Mouse (Mus musculus) limb, embryonic 13.5 days (tissue): ENCODE measurements around the gene Dmrt1. TPM values are rescaled to one million over a fixed set of nuclear protein-coding genes. Genes with fewer than 3 reads are reported as not detected.

Experiments used
- ATAC-seq: fragments of 200-750 bp; cut with Nextera tagmentation; 2 replicates; pipeline ENCODE4 v1.8.0; 2017; ENCODE audit warnings: low read depth, moderate number of reproducible peaks, moderate TSS enrichment; ENCODE audit not compliant: low FRiP score
- H3K27ac ChIP-seq: fragments of 300-500 bp; sonication (generic); 2 replicates; pipeline ENCODE4 v1.5.1; 2015; ENCODE audit warnings: inconsistent platforms, mild to moderate bottlenecking, moderate library complexity
- H3K27me3 ChIP-seq: fragments of 300-500 bp; sonication (generic); 2 replicates; pipeline ENCODE4 v1.6.1; 2015; ENCODE audit warnings: mild to moderate bottlenecking, inconsistent platforms
- H3K36me3 ChIP-seq: fragments of 300-500 bp; sonication (generic); 2 replicates; pipeline ENCODE4 v1.6.1; 2015; ENCODE audit warnings: inconsistent platforms, mild to moderate bottlenecking, moderate library complexity
- H3K4me1 ChIP-seq: fragments of 300-500 bp; sonication (generic); 2 replicates; pipeline ENCODE4 v1.6.1; 2015; ENCODE audit warnings: inconsistent platforms
- H3K4me2 ChIP-seq: fragments of 300-500 bp; sonication (generic); replicated peaks from 2 replicates; pipeline ENCODE4 v1.6.1; 2015; ENCODE audit warnings: inconsistent platforms, mild to moderate bottlenecking, moderate library complexity
- H3K4me3 ChIP-seq: fragments of 300-500 bp; sonication (generic); 2 replicates; pipeline ENCODE4 v1.5.1; 2015; ENCODE audit warnings: moderate library complexity, mild to moderate bottlenecking, inconsistent platforms
- H3K9ac ChIP-seq: fragments of 300-500 bp; sonication (generic); 2 replicates; pipeline ENCODE4 v1.6.1; 2015; ENCODE audit warnings: mild to moderate bottlenecking, inconsistent platforms
- H3K9me3 ChIP-seq: fragments of 300-500 bp; sonication (generic); 2 replicates; pipeline ENCODE4 v1.6.1; 2016; ENCODE audit warnings: inconsistent platforms
- WGBS: fragments of 180-500 bp; shearing (Covaris S2); methylation state at CpG from one replicate; pipeline ENCODE4 v1.1.7; 2015; 5-methylcytosine and 5-hydroxymethylcytosine counted together
- polyA plus RNA-seq: library from polyadenylated mRNA; unstranded; fragments of >200 nt; fragmentation: Nextera tagmentation; extraction: Ambion mirVana; gene quantifications from 2 replicates; pipeline ENCODE4 v1.2.1, GENCODE M21; 2015

Dmrt1 gene
- polyA plus RNA-seq, 1 experiment from 2014 or later, result 0.11 TPM

DNA sequence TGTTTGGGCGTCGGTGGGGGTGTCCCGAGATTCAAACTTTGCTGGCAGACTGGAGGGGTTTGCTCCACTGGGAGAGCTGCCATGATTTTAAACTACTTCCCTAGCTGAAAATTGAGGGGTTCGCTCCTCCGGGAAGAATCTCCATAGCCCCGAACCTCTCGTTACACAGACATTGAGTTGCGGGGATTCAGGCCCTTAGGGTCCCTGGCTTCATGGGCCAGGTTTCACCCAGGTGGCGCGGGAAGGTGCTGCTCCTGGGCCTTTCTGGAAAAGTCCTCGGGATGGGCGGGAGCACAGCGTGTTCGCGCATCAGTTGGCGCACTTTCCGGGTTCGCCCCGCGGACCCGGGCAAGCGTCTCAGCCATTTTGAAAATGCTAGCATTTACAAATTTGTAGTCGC is 1.2 kb downstream of the Dmrt1 start:
- ATAC-seq, result no peak
- Histone ChIP-seq H3K4me1 (peaks cover 15% of the 10 kb centered on the region), H3K36me3 (no peaks in the 10 kb centered on the region), H3K4me2 (peak overlapping the region; percentile 67), H3K9me3 (no peaks in the 10 kb centered on the region), H3K27ac (no peak overlapping the region), H3K4me3 (peak overlapping the region; percentile 43), H3K9ac (no peak overlapping the region), H3K27me3 (peaks cover 84% of the 10 kb centered on the region)
- 2% methylated on average over 23 of the region's 23 CpGs for whole genome bisulfite sequencing

DNA sequence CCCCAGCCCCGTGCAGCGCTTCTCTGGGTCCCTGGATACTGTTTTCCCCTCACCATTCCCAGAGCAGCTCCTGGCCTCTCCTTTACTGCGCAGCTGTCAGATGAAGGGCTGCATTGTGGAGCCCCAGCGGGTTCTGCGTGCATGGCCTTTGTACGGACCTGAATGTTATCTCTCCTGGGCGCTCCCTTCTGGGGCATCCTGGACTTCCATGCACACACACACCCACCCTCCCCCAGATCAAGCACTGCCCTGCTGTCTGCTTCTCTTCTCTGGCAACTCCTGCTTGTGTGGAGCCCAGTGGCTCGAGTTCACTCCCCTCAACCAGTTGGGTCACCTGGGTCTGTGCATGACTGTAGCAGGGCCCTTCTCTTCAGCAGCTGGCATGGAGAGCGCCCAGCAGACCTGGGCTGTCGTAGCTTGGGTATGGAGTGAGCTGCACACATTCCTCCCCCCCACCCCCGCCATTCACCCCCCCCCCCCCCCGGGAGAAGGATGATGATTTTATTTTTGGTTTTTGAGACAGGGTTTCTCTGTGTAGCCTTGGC is 9.6 kb downstream of the Dmrt1 start:
- ATAC-seq, result no peak
- 41% methylated on average over 12 of the region's 12 CpGs for WGBS
- Histone ChIP-seq H3K4me2 (no peak overlapping the region), H3K9me3 (no peaks in the 10 kb centered on the region), H3K36me3 (no peaks in the 10 kb centered on the region), H3K9ac (no peak overlapping the region), H3K4me3 (no peak overlapping the region), H3K27ac (no peak overlapping the region), H3K4me1 (no peaks in the 10 kb centered on the region), H3K27me3 (peaks cover 30% of the 10 kb centered on the region)

DNA sequence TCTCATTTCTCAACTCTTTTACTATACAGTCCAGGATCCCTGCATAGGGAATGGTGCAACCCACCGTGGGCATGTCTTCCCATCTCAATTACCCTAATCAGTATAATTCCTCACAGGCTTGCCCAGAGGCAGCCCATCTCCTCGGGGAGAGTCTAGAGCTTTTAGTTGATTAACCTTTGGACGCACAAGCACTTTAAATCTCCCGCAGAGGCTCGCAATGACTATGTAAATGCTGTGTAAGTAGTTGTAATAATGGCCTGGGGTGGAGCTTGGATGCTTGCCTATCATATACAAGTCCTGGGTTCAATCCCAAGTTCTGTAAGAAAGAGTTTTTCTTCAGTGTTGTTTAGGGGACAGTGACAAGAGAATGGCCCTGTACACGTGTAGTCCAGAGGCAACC is 18.7 kb downstream of the Dmrt1 start:
- Histone ChIP-seq H3K9ac (no peak overlapping the region), H3K27me3 (no peaks in the 10 kb centered on the region), H3K4me1 (peaks cover 27% of the 10 kb centered on the region), H3K36me3 (no peaks in the 10 kb centered on the region), H3K9me3 (no peaks in the 10 kb centered on the region), H3K27ac (no peak overlapping the region), H3K4me2 (no peak overlapping the region), H3K4me3 (no peak overlapping the region)
- WGBS, result 71% methylated on average over 6 of the region's 6 CpGs
- no peak for ATAC-seq

DNA sequence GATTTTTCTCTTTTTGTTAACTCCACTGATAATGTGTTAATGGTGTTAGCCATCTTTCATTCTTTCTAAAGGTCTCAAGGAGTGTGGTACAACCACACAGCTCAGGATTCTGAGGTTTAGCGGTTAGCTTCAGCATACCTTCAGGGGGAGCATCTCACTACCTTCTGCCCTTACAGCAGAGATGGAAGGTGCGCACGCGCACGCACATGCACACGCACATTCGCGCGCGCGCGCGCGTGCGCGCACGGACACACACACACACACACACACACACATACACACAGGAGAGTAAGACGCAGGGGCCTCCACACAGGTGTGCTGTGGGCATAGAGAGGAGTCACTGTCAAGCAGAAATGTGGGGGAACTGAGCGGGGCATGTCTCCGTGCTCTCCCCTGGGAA is 20.3 kb downstream of the Dmrt1 start:
- 95% methylated on average over 20 of the region's 20 CpGs for WGBS

GRCm38 (mm10) chr19:25529673-25530072 is 24.3 kb downstream of the Dmrt1 start:
- Histone ChIP-seq H3K9me3 (peaks cover 9% of the 10 kb centered on the region), H3K27ac (no peak overlapping the region), H3K4me3 (no peak overlapping the region), H3K36me3 (no peaks in the 10 kb centered on the region), H3K4me2 (no peak overlapping the region), H3K4me1 (peaks cover 18% of the 10 kb centered on the region), H3K9ac (no peak overlapping the region), H3K27me3 (no peaks in the 10 kb centered on the region)
- 30% methylated on average over 12 of the region's 12 CpGs for WGBS
- ATAC-seq, result peak; percentile 54; the same call in 1 of the 2 replicates

More for the DNA sequence above, 20.3 kb downstream of the Dmrt1 start:
- Histone ChIP-seq H3K9ac (no peak overlapping the region), H3K4me2 (no peak overlapping the region), H3K9me3 (no peaks in the 10 kb centered on the region), H3K27me3 (no peaks in the 10 kb centered on the region), H3K36me3 (no peaks in the 10 kb centered on the region), H3K4me1 (peaks cover 35% of the 10 kb centered on the region), H3K27ac (no peak overlapping the region), H3K4me3 (no peak overlapping the region)
- no peak for ATAC-seq

DNA sequence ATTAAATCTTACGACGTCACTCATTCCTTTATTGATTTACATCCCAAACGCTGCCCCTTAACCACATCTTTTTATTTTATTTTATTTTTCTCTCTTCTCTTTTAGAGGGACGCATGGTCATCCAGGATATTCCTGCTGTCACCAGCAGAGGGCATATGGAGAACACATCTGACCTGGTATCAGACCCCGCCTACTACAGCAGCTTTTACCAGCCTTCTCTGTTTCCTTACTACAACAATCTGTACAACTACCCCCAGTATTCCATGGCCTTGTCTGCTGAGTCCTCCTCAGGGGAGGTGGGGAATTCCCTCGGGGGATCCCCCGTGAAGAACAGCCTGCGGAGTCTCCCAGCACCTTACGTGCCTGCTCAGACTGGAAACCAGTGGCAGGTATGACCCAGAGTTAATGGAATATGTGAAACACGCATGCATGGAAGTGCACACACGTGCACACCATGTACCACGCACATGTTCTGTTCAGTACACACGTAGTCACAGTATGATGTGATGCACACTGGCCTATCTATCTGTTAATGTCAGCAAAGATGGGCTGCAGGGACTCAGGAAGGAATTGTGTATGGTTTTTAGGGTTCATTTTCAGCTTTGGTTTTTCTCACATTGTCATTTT is 40.4 kb downstream of the Dmrt1 start:
- peak; percentile 59; the same call in 1 of the 2 replicates for ATAC-seq
- Histone ChIP-seq H3K4me1 (no peaks in the 10 kb centered on the region), H3K36me3 (no peaks in the 10 kb centered on the region), H3K27me3 (peaks cover 10% of the 10 kb centered on the region), H3K27ac (no peak overlapping the region), H3K9me3 (no peaks in the 10 kb centered on the region), H3K9ac (no peak overlapping the region), H3K4me3 (no peak overlapping the region), H3K4me2 (no peak overlapping the region)
- WGBS, result 33% methylated on average over 13 of the region's 13 CpGs

GRCm38 (mm10) chr19:25547086-25547643 is 41.7 kb downstream of the Dmrt1 start:
- 77% methylated on average over 9 of the region's 9 CpGs for WGBS

DNA sequence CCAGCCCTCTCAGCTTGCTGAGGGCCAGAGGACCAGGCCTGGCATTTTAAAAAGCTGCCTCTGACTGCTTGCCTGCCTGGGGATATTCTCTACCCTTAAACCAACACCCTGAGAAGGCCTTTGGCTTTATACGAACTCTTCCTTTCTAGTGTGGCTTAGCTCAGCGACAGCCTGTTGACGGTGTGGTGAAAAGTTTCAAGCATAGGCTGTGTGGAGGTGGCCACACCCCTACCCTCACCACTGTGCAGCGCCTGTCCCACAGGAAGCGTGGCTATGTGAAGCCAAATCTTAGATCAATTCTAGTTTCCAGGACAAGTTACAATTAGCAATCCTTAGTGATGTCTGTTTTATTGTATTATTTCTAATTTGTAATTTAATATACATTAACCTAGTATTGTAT is 44.9 kb downstream of the Dmrt1 start:
- H3K4me2 ChIP-seq, result no peak overlapping the region
- WGBS, result 62% methylated on average over 5 of the region's 5 CpGs
- ATAC-seq, result no peak
- H3K4me3 ChIP-seq, result no peak overlapping the region
- no peak overlapping the region for H3K27ac ChIP-seq
- no peaks in the 10 kb centered on the region for H3K4me1 ChIP-seq
- H3K27me3 ChIP-seq, result no peaks in the 10 kb centered on the region
- no peaks in the 10 kb centered on the region for H3K36me3 ChIP-seq
- H3K9ac ChIP-seq, result no peak overlapping the region
- no peaks in the 10 kb centered on the region for H3K9me3 ChIP-seq

More at GRCm38 (mm10) chr19:25547086-25547643, 41.7 kb downstream of the Dmrt1 start:
- Histone ChIP-seq H3K4me2 (no peak overlapping the region), H3K4me1 (no peaks in the 10 kb centered on the region), H3K36me3 (no peaks in the 10 kb centered on the region), H3K9ac (no peak overlapping the region), H3K9me3 (no peaks in the 10 kb centered on the region), H3K4me3 (no peak overlapping the region), H3K27ac (no peak overlapping the region), H3K27me3 (peaks cover 10% of the 10 kb centered on the region)
- ATAC-seq, result no peak

DNA sequence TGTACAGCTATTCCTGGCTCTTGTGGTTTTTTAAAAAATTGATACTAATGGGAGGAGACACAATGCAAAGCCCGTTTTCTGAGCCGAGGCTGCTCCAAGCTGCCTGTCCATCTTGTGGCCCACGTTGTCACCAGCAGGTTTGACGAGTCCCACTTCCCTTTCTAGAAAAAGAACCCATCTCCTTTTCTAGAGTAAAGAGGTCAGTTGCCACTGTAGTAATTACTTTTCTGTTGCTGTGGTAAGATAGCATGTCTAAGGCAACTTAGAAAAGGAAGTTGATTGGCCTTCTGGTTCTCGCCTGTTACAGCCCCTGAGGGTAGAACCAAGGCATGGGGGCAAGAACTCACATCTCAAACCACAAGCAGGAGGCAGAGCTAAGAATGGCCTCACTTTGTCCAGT is 45.6 kb downstream of the Dmrt1 start:
- ATAC-seq, result no peak
- WGBS, result 77% methylated on average over 5 of the region's 5 CpGs
- H3K27ac ChIP-seq, result no peak overlapping the region
- H3K27me3 ChIP-seq, result no peaks in the 10 kb centered on the region
- no peak overlapping the region for H3K4me3 ChIP-seq
- no peaks in the 10 kb centered on the region for H3K9me3 ChIP-seq
- no peak overlapping the region for H3K4me2 ChIP-seq
- no peak overlapping the region for H3K9ac ChIP-seq
- no peaks in the 10 kb centered on the region for H3K36me3 ChIP-seq
- H3K4me1 ChIP-seq, result no peaks in the 10 kb centered on the region

DNA sequence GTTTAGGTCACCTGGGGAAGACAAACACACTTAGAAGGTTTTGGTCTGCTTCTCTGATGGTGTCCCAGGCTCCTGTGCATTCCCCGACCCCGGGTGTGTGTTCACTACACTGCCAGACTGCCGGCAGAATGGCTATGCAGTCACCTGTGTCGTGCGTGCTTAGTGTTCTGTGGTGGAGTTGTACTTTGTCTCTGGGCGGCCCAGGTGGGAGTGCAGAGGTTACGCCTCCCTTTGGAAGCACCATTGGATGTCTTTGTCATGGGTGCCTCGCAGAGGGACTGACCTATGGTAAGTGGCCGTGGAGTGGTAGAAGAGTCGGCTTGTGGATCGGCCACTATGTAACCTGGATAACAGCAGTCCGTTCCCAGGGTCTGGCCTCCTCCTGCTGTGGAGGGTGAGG is 59.0 kb downstream of the Dmrt1 start:
- no peak overlapping the region for H3K4me2 ChIP-seq
- ATAC-seq, result no peak
- H3K36me3 ChIP-seq, result no peaks in the 10 kb centered on the region
- no peaks in the 10 kb centered on the region for H3K4me1 ChIP-seq
- H3K9me3 ChIP-seq, result peaks cover 5% of the 10 kb centered on the region
- no peak overlapping the region for H3K27ac ChIP-seq
- H3K27me3 ChIP-seq, result peaks cover 45% of the 10 kb centered on the region
- WGBS, result 68% methylated on average over 12 of the region's 12 CpGs
- H3K9ac ChIP-seq, result no peak overlapping the region
- H3K4me3 ChIP-seq, result no peak overlapping the region

- Histone ChIP-seq H3K9ac (no peak overlapping the region), H3K36me3 (no peaks in the 10 kb centered on the region), H3K27me3 (peaks cover 68% of the 10 kb centered on the region), H3K9me3 (no peaks in the 10 kb centered on the region), H3K4me2 (no peak overlapping the region), H3K4me1 (peaks cover 6% of the 10 kb centered on the region; the same call in 1 of the 2 replicates), H3K4me3 (no peak overlapping the region), H3K27ac (no peak overlapping the region)
- 73% methylated on average over 7 of the region's 7 CpGs for WGBS
- ATAC-seq, result no peak
Measured at GRCm38 (mm10) chr19:25569778-25570177, 64.4 kb downstream of the Dmrt1 start.

DNA sequence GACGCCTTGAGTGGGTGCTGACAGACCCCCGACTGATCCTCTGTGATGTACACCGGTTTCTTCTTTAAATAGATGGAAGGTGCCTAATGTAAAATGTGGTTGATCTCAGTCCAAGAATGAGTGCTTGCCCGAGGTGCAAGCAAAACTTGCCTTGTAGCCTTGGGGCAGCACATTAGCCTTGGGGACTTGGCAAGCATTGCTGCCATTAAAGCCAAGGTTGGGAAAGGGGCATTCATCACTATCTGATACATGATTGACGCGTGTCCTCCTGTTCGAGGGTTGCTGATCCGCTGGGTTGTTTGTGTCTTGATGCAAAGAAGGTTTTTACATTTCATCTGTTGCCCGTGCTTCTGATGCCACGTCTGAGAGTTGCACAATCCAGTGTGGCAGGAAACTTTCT is 69.0 kb downstream of the Dmrt1 start:
- H3K27me3 ChIP-seq, result peaks cover 72% of the 10 kb centered on the region
- H3K4me1 ChIP-seq, result peaks cover 17% of the 10 kb centered on the region
- no peaks in the 10 kb centered on the region for H3K36me3 ChIP-seq
- H3K9me3 ChIP-seq, result no peaks in the 10 kb centered on the region
- H3K4me3 ChIP-seq, result no peak overlapping the region
- H3K27ac ChIP-seq, result no peak overlapping the region
- no peak overlapping the region for H3K4me2 ChIP-seq
- no peak overlapping the region for H3K9ac ChIP-seq
- 42% methylated on average over 10 of the region's 10 CpGs for WGBS
- ATAC-seq, result no peak
